Mouse (Mus musculus) forelimb bud, embryonic 11.5 days (tissue): ENCODE results near the gene Uap1l1.

Experiments
- DNase-seq: peaks from one replicate; pipeline ENCODE4 v3.0.0-alpha.2; 2012; ENCODE audit warnings: low read depth, low spot score

Uap1l1 gene

DNA sequence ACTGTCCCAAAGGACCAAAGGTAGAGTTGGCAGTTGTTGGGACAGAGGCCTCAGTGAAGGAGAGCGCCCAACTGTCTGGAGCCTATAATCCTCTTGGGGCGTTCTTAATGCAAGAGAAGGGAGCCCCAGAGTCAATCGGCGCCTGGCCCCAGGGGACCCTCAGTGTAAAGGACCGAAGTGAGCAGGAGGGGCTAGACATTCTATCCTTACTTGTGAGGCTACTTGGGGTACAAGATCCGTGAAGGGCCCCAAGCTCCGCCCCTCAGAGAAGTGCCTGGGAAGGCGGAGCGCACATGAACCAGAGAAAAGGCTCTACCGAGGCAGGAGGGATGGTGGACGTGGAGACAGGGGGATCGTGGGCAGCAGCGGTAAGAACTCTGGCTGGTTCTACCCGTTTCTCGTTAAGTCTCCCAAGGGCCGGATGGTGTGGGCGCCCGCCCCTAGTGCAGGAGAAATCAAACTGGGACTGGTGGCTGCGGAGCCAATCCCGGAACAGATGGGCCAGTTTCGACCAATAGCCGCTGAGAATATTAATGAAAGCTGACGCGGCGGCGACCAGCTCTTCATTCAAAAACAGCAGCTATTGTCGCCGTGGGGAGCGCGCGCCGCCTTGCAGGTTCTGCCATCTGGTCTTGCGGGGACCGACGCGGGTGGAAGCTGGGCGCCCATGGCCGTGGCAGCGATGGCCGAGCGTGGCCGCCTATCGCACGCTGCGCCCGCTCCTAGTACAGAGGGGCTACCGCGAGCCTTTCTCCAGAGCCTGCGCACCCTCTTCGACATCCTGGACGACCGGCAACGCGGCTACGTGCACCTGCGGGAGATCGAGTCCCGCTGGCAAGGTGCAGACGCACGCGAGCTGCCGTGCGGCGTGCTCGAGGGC lies 6.5 kb upstream of the Uap1l1 start, which contains the start of gene Sapcd2:
Sapcd2 (plus strand) TSS at position 558 of the 880 bp plus-strand sequence.
- peak; percentile 91 for DNase-seq

DNA sequence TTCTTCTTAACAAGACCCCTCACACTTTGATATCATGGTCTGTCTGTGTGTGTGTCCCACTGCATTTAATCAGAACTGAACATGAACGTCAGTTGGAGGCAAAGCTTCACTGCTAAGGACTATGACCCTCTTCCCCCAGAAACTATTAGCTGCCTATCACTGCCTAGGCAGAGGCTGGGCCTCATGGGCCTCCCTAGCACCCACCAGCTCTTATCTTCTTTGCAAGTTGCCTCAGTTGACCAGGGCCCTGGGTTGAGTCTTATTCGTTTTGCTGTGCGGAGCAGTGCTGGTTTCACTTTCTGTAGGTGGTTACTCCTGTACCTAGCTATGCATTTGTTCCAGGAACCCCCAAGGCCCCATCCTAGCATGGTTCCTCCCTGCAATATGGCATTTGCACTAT lies 4.5 kb upstream of the Uap1l1 start:
- no peak for DNase-seq

DNA sequence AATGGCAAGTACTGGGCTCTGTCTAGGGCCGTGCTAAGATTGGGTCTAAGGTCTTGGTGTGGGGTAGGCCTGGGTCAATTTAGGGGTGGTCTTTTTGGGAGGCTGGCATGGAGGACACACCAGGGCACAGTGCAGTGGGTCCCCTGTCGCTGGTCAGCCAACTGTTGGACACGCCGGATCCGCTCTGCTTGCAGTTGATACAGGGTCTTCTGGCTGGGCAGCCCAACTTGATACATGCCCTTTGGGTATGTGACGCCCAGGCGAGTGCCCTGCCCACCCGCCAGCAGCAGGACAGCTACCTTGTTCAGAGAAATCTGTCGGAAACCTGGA lies 756 bp downstream of the Uap1l1 start:
- DNase-seq = no peak

DNA sequence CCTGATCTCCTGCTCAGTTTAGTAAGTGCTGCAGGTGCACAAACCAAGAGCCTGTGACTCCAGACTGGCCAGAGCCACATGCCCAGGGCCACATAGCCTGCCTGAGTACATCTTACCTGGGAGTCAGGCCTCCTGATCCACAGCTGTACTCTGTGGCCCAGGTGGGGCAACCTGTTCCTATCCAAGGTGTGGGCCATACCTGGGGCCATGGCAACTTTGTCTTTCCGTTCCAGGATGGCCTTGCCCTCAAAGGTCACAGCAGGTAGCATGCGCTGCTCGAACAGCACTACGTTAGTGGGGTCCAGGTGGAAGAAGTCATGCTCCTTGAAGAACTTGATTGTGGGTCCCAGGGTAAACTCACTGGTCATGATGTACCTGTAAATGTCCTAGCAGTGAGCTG lies 1.2 kb downstream of the Uap1l1 start:
- no peak for DNase-seq

DNA sequence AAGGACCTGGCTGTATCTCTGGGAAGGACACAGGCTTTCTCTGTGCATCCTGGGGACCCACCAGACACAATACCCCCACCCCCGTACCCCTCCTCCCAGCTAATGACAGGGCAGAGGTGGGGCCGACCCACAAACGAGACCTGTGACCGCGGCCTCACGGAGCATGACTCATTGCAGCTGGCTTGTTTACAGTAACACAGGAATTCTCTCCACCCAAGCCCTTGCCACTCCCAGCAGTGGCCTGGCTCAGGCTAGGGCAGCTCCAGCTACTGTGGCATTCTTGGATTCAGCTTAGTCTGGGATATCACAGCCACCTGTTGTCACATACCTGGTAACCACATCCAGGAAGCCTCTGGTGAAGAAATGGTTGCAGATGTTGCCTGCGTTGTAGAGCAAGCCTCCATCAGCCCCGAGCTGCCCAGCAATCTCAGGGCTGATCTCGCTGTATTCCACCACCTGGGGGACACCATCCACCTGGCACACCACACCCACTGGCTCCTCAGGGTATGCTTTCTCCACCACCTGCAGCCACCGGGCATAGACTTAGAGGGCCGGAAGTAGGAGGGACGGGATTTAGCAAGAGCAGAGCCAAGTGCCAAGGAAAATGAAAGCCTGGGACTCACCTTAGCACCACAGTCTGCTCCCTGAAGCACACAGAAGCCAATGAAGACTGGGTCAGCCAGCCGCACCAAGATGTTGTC lies 1.9 kb downstream of the Uap1l1 start:
- no peak for DNase-seq

DNA sequence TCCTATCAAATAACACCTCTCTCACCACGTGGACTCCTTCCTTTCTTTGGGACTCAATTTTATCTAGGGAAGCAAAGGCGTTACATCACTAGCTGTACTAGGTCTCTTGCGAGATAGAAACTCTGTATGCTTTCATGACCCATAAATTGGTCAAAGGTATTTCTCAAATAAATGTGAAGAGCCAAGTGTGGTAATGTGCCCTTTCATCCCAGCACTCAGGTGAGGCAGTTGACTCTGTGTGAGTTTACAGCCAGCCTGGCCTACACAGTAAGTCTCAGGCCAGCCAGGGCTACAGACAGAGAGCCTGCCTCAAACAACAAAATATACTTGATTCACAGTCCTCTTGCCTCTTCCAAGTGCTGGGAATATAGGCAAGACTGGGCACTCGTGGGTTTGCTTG lies 5.6 kb downstream of the Uap1l1 start:
- no peak for DNase-seq

DNA sequence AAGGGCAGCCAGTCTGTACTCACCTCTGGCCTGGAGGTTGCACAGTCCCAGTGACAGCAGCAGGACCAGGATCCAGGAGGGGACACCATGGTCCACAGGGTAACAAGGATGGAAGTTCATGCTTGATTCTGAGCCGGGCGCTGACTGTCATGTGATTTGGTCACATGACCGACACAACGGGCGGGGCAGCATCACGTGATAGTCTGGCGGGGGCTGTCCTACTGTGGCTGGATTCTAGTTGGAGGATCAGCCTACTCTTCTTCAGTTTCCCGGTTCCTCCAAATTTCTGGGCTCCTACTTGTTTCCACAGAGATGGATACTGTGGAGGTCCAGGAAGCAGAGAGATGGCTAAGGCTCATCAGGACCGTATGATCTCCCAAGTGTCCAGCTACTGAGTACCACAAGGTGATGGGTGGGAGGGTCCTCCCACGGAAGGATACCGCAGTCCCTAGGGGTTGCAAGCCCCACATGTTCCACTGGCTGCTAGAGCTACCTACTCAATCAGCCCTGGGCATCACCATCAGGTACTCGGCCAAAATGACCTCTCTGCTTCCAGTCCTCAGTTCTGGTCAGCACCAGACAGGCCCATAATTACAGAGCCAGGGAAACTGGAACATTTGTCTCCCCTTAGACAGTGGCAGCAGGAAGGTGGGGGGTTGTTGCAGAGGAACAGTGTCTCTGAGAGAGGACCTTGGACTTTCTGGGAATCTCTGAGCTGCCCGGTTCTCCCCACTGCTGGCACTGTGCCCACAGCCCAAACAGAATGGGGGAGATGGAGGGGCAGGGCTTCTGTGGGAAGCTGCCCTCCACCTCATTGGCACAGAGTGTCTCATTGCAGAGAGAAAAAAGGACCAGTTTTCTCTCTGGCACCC lies 9.0 kb downstream of the Uap1l1 start, which contains the start of gene Dpp7:
Dpp7 (minus strand) TSS at position 152 of the 872 bp plus-strand sequence.
- DNase-seq = peak; percentile 81

DNA sequence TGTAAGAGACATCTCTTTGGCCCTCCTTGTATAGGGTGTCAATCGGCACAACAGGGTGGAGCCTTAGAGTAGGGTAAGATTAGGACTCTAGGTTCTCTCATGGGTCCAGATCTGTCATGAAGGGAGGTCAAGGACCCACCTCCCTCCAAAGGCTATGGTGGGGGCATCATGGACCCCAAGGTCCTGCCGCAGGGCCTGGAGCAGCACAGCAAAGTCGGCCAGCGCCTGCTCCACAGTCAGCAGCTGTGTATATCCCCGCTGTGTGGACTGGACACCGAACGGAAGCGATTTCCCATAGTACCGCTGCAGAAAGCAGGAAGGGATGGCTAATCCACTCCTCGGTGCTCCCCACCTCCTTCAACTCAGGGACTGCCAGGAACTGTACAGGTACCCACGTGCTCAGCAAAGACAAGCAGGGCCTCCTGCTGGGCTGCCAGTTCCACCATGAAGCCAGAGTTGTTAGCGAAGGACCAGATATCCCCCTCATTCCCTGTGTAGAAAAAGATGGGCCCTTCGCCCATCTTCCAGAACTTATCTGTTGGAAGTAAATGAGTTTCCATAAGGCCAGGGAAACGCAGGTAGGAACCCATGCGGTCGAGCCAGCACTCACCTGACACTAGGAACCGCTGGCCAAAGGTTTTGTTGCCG lies 9.9 kb downstream of the Uap1l1 start:
- DNase-seq = no peak

DNA sequence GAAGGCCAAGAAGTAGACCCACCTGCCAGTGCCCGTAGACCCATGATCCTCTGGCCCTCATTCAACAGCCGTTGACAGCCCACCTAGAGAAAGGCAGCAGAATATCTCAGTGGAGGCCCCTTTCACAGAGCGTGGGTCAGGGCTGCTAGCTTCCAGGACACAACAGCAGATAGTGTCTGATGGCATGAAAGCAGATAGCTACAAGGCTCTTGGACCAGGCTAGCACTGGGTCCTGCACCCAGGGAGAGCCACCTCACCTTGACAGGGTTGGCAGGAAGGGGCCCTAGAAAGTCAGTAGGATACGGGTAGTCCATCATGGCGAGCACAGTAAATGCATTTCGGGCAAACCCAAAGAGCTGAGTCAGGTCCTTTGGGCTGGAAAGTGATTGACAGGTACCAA lies 11.3 kb downstream of the Uap1l1 start:
- no peak for DNase-seq

DNA sequence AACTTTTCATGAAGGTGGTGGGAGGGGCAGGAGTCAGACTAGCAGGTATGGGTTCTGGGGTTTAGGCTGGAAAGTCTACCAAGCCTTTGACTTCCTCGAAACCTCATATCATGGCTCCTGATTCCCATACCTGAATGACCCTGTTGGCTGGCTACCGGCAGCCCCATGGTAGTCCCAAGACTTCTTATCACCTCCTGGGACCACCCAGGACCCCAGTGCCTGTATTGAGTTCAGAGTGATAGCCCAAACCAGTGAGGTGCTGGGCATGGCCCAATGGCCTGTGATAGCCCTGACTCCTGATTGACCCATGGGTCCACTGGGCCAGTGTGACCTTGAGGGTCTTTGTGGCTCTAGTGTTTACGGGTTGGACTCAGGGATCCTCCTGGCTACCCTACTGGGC lies 14.8 kb downstream of the Uap1l1 start:
- no peak for DNase-seq

DNA sequence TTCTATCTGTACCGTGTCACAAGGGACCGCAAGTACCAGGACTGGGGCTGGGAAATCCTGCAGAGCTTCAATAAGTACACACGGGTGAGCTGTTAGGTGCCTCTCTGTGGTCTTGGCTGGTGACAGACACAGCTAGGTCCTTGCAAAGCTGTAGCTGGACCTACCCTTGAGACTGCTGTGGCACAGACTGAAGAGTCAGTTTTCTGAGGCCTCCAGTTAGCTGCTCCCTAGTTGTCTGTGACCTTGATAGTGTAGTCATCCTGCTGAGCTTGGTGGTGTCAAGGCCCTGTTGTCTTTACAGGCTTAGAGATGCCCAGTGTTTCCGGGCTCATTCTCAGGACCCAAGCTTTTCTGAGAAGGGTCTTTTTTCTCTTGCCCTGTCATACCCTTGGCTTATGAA lies 16.0 kb downstream of the Uap1l1 start:
- DNase-seq = no peak

DNA sequence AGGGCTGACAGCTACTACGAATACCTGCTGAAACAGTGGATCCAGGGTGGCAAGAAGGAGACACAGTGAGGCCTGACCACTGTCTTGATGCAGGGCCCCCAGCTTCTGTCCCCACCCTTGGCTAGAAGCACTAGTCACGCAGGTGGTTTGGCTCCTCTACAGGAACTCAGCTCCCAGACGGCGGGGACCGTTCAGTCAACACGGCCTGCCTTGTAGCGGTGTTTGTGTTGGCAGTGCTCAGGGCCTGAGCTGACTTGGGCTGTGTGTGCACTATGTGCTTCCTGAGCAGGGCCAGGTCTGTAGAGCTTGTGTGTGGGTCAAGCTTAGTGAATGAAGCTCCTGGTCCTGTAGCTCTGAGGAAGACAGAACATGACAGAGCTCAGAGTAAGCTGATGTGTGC lies 17.3 kb downstream of the Uap1l1 start:
- no peak for DNase-seq

DNA sequence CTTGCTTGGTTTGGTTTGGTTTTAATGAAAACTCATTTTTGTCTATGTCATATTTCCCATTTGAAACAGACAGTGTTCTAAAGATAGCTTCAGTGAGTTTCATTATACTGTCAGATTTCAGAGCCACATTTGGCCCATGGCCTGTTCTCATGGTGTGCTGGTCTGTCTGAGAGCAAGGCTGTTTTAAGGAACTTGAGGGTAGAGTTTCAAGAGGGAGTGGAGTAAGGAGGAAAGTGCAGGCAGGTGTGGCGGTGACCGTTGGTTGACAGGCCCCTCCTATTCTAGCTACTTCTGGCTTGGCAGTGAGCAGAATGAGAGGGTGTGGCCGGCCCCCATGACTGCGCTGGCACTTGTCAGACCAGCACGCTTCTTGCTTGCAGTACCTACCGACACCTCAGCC lies 27.2 kb downstream of the Uap1l1 start:
- no peak for DNase-seq

DNA sequence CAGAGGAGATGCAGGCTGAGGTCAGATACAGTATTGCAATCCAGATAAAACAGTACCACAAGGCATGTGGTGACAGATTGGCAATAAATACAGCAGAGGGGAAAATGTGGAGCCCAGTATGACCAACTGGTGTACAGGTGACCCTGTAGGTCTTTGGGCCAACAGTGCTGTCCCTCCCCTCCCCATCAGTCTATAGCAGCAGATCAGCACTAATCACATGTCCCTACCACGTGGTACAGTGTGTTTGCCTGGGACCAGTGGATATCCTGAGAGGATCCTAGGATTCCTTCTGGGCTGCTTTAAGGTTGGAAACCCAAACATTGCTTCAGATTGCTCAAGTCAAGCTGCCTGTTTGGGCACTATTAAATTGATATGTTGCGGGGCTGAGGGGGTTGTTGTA lies 31.9 kb downstream of the Uap1l1 start:
- no peak for DNase-seq

DNA sequence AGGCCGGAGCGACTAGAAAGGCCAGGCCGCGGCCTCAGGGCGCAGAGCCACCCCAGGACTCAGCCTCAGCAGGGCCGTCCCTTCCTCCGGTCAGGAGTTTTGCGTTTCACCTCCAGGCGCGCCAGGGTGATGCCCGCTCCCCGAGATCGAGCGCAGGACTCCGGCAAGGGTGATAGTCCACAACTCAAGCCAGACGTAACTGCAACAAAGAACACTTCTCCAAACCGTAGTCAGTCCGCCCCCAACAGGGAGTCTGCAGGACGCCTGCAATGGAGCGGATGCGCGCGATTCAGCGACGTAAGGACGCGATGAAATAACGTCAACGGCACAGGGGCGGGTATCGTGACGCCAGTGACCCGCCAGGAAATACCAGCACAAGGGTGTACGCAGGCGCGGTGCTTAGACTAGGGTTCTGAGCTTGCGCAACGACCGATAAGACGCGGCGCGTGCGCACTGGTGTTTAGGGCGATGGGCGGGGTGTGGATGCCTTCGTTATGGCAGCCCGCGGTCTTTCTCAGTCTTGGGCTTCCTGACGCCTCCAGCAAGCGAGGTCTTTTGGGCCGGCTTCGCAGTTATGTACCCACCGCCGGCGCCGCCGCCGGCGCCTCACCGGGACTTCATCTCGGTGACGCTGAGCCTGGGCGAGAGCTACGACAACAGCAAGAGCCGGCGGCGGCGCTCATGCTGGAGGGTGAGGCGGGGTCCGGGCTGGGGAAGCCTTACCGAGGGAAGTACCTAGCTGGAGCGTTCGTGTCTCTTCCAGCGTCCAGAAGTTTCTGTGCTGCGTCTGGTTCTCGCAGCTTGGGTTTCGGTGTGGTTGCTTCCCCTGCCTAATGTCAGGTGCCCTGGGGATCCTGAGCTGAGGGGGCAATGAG lies 33.0 kb downstream of the Uap1l1 start, which contains the start of gene Man1b1:
Man1b1 (plus strand) TSS at position 53 of the 875 bp plus-strand sequence.
- DNase-seq = peak; percentile 99

DNA sequence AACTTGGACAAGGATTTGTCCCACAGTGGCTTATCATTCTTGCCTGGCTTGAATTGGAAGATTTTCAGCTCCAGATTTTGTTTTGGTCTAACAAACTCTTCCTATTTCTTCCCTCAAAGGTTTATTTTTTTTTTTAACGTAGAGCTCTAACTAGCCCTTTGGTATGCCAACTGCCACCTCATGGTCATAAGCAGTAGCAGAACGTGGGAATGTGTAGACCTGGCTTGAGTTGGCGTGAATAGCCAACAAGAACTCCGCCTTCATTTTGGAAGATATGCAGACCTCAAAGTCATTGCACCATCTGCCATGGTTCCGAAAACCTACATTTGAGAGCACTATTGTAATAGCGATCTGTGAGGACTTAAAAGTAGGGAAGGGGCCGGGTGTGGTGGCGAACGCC lies 34.0 kb downstream of the Uap1l1 start:
- no peak for DNase-seq

DNA sequence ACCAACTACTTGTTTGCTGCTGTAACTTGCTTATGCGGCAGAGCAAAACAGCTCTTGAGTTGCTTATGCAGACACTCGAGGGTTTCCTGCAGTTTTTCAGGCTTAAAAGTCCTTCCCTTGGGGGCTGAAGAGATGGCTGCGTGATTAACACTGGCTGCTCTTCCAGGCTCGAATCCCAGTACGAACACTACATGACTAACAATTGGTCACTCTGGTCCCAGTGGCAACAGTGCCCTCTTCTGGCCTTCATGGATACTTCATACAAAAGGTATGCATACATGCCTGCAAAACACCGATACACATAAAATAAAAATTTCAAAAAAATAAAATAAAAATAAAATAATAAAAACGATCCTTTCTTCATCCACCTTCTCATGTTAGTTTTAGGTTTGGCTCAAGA lies 37.0 kb downstream of the Uap1l1 start:
- peak; percentile 35 for DNase-seq

DNA sequence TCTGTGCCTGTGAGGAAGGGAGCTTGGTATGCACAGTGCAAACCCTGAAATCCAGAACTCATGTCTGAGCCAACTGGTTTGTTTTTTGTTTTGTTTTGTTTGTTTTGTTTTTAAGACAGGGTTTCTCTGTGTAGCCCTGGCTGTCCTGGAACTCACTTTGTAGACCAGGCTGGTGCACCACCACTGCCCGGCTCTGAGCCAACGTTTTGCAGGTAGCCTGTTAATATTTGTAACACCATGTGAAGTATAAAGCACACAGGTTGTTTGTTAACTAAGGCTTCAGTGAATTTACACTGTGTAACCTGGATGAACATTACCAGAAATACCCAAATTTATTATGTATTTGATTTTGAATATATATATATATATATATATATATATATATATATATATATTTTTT lies 39.4 kb downstream of the Uap1l1 start:
- no peak for DNase-seq

DNA sequence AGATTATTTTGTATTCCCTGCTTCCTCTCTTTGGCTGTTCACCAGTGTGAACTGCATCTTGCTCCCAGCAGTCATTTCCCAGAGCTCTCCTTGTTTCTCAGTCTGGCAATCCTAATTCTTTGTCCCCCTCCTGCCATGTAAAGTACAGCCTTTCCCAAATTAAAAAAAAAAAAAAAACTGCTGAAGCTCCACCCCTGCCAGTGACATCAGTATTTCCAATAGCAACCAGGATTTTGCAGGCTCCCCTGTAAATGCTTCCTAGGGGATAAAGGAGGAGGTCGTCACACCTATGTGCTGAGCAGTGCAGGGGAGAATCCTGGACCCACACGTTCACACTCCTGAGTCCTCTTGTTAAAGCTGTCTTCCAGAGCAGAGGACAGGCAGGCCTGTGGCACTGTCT lies 45.4 kb downstream of the Uap1l1 start:
- DNase-seq = no peak

DNA sequence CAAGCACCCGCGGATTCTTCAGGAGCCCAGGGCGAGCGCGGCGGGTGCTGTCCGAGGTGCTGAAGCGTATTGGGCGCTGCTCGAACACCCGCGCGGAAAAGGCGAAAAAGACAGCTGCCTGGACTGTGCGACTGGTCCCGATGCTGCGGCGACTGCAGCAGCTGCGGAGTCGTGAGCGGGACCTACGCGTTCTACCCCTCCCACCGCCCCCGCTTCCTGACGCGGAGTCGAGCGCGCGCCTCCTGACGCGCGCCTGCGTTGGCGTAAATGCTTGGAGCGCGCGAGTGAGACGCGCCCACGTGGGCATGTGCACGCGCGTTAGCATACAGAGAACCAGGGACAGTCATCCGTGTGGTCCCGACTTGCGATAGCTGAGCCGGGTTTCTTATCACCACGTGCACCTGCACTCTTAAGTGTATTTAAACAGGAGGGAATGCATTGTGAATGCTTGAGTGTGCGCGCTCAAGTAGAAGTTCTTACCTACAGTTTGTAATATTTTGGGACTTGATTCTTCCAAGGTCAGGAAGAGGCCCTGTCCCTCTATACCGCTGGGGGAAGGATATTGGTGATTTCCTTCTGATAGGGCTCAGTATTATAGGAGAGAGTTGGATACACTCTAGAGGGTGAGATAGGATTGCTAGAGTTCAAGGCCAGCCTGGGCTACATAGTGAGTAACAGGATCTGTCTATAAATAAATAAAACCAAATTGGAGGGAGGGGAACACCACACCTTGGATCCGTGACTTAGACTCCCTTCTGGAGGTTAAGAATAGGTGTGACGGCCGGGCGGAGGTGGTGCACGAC lies 46.3 kb downstream of the Uap1l1 start, which contains the start of gene Grin1:
Grin1 (minus strand) TSS at position 217 of the 803 bp plus-strand sequence.
- peak; percentile 78 for DNase-seq
